Mouse (Mus musculus) testis, postnatal 10 days (tissue): ENCODE results near the gene Cyp2f2.

ENCODE experiments used
- DNase-seq: peaks from one replicate; pipeline ENCODE4 v3.0.0; 2021; ENCODE audit warnings: low spot score

Cyp2f2 gene

DNA sequence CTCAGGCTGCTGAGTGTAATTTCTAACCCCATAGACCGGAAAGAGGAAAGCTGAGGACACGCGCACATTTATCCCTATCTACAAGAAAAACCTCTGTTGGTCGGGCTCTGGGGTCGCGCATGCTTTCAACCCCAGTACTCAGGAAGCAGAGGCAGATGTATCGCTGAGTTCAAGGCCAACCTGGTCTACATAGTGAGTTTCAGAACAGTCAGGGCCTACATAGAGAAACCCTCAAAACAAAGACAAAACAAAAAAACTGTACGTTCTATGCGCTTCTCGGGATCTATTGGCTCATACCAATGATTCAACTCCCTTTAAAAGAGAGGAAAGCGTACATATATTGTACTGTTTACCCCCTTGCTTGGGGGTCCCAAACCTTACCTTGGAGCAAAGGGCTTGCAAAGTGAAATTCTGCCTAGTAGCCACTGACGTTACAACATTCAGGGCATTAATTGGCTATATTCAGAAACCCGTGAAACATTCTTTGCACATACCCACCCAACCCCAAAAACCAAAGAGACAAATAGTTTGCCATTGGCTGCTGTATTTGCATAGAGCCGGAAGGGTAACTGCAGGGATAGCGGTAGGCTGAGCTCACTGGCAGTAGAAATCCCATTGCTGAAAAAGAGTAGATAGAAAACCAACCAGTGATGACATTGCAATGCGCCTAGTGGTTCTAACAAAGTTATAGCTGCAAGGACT is 59.7 kb downstream of the Cyp2f2 start:
- no peak for DNase-seq

DNA sequence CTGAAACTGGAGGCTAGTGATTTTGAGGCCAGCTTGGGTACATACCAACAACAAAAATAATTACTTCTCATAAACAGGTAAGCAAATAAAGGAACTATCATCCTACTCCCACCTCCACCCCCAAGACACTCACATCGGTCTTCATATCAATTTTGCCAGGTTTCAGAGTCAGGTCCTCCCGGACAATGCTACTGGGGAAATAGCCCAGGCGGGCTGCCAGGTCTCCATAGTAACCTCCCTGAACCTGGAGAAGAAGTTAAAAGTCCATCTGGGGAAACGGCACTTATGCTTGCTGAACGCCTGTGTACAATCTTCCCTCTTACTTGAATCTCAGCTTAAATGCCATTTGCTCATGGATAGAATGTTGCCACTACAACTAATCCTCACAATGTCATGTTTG is 60.3 kb downstream of the Cyp2f2 start:
- peak; percentile 69 for DNase-seq

DNA sequence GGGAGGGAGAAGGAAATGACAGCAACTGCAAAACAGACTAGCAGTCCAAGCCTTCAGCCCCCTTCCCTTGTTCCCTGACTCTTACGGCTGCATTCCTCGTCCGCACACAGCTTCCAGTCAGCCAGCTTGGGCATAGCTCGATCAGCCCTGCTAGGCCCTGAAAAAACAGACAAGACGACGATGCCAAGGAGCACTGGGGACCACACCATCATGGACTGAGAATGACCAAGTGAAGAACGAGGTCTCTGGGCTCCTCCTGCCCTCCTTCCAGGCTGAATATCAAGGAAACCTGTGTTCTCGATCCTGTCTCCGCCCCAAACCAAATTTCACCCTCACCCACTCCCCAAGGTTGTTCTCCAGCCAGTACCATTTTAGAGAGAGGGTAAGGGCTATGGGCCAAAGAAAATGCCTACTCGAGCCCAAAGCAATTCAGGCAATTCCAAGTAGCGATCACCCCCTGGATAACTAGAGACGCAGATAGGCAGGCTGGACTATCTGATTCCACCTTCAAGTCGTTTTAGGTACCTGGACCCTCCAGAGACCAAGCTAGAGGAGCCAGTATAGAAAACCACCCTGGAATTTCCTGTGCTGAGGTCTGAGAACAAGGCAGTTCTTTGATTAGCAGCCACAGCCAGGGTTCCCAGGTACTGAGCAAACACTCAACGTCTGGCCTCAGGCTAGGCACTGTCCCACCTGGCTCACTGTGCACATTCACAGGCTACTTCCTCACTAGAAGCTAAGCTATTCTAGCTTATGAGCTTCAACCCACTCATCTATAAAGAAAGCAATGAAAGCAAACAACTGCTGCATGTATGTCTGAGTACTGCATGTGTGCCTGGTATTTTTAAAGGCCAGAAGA is 61.4 kb downstream of the Cyp2f2 start, which contains the start of the genes Gm21983 and Mia:
Gene Gm21983, minus strand, starts transcription at position 250 of the 859 bp plus-strand sequence.
Gene Mia, minus strand, starts transcription at position 321 of the 859 bp plus-strand sequence.
- DNase-seq, result no peak

DNA sequence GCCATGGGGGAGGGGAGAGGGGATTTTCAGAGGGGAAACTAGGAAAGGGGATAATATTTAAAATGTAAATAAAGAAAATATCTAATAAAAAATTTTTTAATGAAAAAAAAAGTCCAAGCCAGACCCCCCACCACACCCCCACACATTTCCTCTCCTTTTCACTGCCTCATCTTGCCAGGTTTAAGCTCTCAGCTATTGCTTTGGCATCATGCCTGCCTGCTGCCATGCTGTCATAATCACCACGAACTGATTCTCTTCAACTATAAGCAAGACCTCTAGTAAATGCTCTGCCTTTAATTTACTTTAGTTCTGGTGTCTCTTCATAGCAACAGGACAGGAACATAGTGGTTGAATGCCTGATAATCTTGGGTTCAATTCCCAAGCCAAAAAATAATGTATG is 62.8 kb downstream of the Cyp2f2 start:
- no peak for DNase-seq
